Mouse (Mus musculus) megakaryocyte progenitor cell, adult 5-6 weeks (primary cell): ENCODE measurements around the gene Rpusd3. TPM values are rescaled to one million over a fixed set of nuclear protein-coding genes. Genes with fewer than 3 reads are reported as not detected.
A peak's percentile ranks its signal among the peaks of the same experiment; 100 is the strongest.

Source experiments
- ATAC-seq: replicated peaks from 2 replicates; pipeline ENCODE4 v1.8.0; 2016; ENCODE audit warnings: mild to moderate bottlenecking, moderate TSS enrichment, inconsistent platforms; ENCODE audit not compliant: poor library complexity
- total RNA-seq, 2 experiments: library from RNA; stranded (forward) in 1 of 2; stranded (reverse) in 1 of 2; fragments of 157-497, 149-512 nt in 1 of 2; fragments of 200-1000 nt in 1 of 2; gene quantifications; 2 replicates each; pipeline versions ENCODE4 v1.2.3 to v1.2.4; 2015 to 2017

Gene Rpusd3
- total RNA-seq, 2 experiments from 2014 or later = 3.5 to 11.8 TPM

GRCm38 (mm10) chr6:113430846-113431245, 11.7 kb upstream of the Rpusd3 start:
- no peak for ATAC-seq

- no peak for ATAC-seq
Measured at GRCm38 (mm10) chr6:113429965-113430364, 10.8 kb upstream of the Rpusd3 start.

- no peak for ATAC-seq
Measured at GRCm38 (mm10) chr6:113428006-113428405, 8.9 kb upstream of the Rpusd3 start.

DNA sequence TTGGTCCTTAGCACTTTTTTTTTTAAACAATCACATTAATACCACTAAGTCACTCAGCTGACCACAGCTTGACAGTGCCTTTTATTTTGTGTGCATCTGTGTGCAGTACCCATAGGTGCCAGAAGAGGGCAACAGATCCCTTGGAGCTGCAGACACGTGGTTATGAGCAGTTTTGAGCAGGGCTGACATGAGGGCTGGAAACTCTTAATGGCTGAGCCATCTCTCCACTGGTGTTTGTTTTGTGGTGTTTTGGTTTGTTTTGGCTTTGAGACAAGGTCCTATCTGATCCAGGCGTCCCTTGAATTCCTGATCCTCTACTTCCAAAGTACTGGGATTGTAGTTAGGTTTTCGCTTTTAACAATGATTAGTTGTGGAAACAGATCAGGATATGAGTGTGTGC, 8.3 kb upstream of the Rpusd3 start:
- ATAC-seq = peak; percentile 90

- no peak for ATAC-seq
Measured at GRCm38 (mm10) chr6:113426696-113427095, 7.6 kb upstream of the Rpusd3 start.

DNA sequence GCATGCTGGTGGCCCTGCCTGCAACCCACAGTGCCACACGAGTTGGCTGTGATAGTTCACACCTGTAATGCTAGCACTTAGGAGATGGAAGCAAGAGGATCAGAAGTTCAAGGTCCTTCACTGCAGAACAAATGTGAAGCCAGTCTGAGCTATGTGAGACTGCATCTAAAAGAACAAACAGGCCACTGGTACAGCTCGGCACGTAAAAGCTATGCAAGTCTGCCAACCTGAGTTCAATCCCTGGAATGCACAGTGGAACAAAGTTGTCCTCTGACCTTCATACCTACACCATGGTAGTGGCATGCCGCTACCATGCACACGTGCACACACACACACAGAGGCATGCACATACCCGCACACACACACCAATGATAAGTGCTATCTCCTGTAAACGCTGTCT, 5.0 kb upstream of the Rpusd3 start:
- ATAC-seq = no peak

- peak; percentile 10; the same call in 1 of the 2 replicates for ATAC-seq
Measured at GRCm38 (mm10) chr6:113423000-113423399, 3.9 kb upstream of the Rpusd3 start.

GRCm38 (mm10) chr6:113418441-113419198, 520 bp downstream of the Rpusd3 start:
- ATAC-seq = peak; percentile 38

DNA sequence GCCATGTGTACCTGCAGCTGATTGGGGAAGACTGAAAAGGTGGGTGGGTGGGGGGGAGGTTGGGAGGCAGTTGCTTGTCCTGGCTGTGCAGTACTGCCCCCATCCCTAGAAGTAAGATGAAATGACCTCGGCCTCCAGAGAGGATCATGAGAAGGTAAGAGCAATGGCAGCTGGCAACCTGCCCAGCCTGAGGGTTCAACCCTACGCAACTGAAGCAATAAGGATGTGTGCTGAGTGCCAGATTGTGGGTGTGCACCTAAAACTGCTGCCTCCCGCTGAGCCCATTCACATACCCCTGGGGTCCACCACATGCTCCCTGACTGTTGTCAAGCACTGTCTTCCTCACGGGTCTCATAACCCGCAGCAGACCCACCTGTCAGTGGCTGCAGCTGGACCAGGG, 2.7 kb downstream of the Rpusd3 start:
- no peak for ATAC-seq

DNA sequence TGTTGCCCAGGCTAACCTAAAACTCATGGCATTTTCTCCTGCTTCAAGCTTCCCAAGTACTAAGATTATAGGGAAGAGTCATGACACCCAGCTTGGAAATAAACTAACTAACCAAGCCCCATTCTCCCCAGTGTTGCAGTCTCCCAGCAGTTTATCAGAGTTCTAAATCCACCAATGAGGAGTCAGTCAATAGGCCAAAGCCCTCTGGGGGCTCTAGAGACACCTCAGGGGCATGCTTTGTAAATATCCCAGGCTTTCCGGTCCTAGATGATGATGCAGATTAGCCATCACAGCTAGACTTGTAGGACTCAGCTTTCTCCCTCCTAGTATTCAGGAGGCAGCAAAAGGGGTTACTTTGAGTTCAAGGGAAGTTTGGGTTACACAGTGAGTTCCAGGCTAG, 9.1 kb downstream of the Rpusd3 start:
- ATAC-seq = no peak

- ATAC-seq = peak; percentile 44; the same call in 1 of the 2 replicates
Measured at GRCm38 (mm10) chr6:113406683-113407082, 12.5 kb downstream of the Rpusd3 start.

- no peak for ATAC-seq
Measured at GRCm38 (mm10) chr6:113405483-113405882, 13.7 kb downstream of the Rpusd3 start.

GRCm38 (mm10) chr6:113404649-113405448, 14.3 kb downstream of the Rpusd3 start:
- ATAC-seq = no peak

DNA sequence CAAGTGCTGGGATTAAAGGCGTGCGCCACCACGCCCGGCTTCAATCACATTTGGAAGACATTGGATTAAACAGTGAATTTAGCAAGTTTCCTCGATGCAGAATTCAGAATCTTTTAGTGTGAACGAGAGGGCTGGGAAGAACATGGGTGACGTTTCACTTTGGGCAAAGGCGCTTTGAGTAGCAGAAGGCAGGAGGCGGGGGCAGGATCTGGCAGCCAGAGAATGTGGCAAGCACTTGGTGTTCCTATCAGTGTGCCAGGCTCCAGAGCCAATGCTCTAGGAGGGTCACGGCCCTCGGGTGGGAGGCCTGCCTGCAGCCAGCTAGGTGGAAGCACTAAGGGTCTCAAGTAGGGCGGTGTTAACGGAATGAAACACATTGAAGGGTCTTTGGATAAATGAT, 17.0 kb downstream of the Rpusd3 start:
- ATAC-seq = no peak

GRCm38 (mm10) chr6:113396270-113397030, 22.7 kb downstream of the Rpusd3 start:
- no peak for ATAC-seq

DNA sequence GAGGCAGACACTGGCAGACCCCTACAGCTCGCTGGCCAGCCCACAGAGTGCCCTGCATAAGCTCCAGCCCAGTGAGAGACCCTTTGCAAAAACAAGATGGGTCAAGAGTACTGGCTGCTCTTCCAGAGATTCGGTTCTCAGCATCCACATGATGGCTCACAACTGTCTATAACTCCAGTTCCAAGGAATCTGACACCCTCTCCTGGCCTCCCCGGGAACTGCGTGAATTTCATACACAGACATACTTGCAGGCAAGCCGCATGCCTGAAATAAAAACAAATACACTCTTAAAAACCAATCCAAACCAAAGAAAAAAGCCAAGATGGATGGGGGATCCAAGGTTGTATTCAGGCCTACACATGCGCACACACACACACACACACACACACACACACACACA, 23.6 kb downstream of the Rpusd3 start:
- no peak for ATAC-seq

- no peak for ATAC-seq
Measured at GRCm38 (mm10) chr6:113394811-113395210, 24.3 kb downstream of the Rpusd3 start.

- no peak for ATAC-seq
Measured at GRCm38 (mm10) chr6:113393951-113394350, 25.2 kb downstream of the Rpusd3 start.

DNA sequence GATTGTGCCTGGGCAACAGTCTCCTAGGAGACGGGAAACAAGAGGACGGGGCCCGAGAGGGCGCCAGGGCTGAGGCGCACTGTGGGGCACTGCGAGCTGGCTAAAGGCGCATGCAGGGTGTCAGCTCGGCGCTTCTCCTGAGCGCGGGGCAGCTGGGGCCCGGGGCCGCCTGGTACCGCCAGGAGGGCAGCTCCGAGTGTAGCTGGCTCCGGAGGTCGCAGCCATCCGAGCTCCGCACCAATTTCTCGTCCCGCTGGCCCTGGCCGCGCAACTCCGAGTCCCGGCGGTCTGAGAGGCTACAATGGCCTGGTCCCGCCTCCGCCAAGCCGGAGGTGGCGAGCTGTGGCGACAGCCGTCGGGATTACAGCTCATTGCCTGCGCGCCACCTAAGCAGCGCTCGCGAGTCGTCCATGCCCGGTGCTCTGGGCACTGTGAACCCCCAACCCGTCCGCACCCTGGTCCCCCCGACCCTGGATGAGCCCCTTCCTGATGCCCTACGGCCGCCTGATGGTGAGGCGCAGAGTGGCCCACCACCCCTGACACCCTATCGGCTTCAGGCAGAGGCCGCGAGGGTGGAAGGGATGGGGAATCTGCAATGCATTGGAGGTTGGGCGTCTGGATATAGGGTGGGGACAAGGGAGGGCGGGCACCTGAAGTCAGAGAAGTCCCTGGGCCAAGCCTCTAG, 26.6 kb downstream of the Rpusd3 start:
- ATAC-seq = peak; percentile 62

GRCm38 (mm10) chr6:113392015-113392386, 27.1 kb downstream of the Rpusd3 start:
- peak; percentile 19; the same call in 1 of the 2 replicates for ATAC-seq

- ATAC-seq = no peak
Measured at GRCm38 (mm10) chr6:113390715-113391114, 28.4 kb downstream of the Rpusd3 start.
